Mouse (Mus musculus) lung, adult 2 months (tissue): ENCODE measurements around the gene Prom1. TPM values are rescaled to one million over a fixed set of nuclear protein-coding genes. Genes with fewer than 3 reads are reported as not detected.
"Not testable (repeated sequence)": the region's sequence is repeated elsewhere in the genome, so short reads cannot be mapped to it uniquely, and the experiment has no call there.

Experiments
- DNase-seq: peaks from one replicate; pipeline ENCODE4 v3.0.0; 2022
- H3K4me1 ChIP-seq: fragments of 200-500 bp; 2 replicates; pipeline ENCODE4 v1.6.1; 2011; ENCODE audit warnings: low read length; ENCODE audit not compliant: control insufficient read depth, insufficient read depth
- H3K4me3 ChIP-seq: fragments of 200-500 bp; replicated peaks from 2 replicates; pipeline ENCODE3; 2011; ENCODE audit warnings: low read depth, mild to moderate bottlenecking, control low read depth, low read length; ENCODE audit errors: extremely low read depth
- CTCF ChIP-seq: fragments of 200-500 bp; IDR thresholded peaks from 2 replicates; pipeline ENCODE4 v1.5.1; 2011; ENCODE audit warnings: mild to moderate bottlenecking, low read length, control low read depth; ENCODE audit not compliant: insufficient read depth
- POLR2A ChIP-seq: fragments of 200-500 bp; IDR thresholded peaks from 2 replicates; pipeline ENCODE4 v1.6.1; 2011; ENCODE audit warnings: low read depth, mild to moderate bottlenecking, control low read depth, low read length, borderline replicate concordance; ENCODE audit errors: extremely low read depth
- WGBS: fragments of 180-500 bp; shearing (Covaris S2); methylation state at CpG from one replicate; pipeline ENCODE4 v1.1.7; 2018; 5-methylcytosine and 5-hydroxymethylcytosine counted together
- polyA plus RNA-seq: library from polyadenylated mRNA; depleted of rRNA; stranded (reverse); fragments of >200 nt; gene quantifications from 2 replicates; pipeline ENCODE4 v1.2.3, GENCODE M21; 2012; rRNA removed

Prom1 gene
- polyA plus RNA-seq = 4.6 and 7.4 TPM in 2 replicates

DNA sequence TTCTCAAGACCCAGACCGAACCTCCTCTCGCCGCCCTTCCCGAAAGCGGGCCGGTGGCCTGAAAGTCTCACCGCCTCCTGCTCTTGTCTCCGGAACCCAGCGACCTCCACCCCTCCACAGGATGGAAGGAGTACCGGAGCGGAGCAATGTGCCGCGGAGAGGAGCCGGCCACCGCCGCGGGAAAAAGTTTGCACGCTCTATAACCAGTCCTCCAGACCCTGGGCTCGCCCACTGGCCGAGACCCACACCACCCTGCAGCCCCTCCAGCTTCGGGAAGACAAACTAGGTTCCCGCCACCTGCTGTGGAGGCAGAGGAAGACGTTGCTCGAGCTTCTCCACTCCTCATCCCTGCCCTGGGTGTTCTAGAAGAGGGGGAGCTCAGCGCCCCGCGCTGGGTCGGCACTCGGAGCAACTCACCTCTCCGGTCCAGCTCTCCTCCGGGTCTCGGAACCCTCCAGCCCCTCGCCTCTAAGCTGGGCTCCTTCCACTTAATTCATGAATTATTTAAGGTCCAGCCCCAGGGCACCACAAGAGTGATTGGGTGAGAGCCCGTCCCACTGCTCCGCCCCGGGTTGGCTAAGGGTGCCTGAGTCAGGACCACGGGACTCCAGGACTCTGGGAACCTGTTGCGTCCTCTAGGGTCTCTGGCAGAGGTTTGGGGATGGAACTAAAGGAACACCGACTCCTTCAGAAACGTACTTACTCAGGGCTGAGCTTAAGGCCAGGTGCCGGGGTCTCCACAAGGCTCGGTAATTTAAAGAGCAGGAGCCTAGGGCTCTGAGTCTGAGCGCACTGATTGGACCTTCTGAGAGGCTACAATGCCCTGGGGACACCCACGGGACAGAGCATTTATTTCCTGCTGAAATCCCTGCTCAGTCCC, at the start of gene Prom1:
Prom1 (minus strand) TSS at position 802 of the 880 bp plus-strand sequence.
- Histone ChIP-seq H3K4me3 (peak within 1 kb of the TSS; percentile 40), H3K4me1 (no peaks in the 10 kb centered on the region)
- peak; percentile 25 for DNase-seq
- WGBS = 7% methylated on average over 44 of the region's 44 CpGs
- TF ChIP-seq POLR2A = no peak
- no peak for TF ChIP-seq CTCF

- WGBS = 72% methylated on average over 3 of the region's 3 CpGs
- H3K4me1 ChIP-seq = peaks cover 11% of the 10 kb centered on the region
- TF ChIP-seq POLR2A = no peak
- TF ChIP-seq CTCF = no peak
- DNase-seq = no peak
- H3K4me3 ChIP-seq = no peak overlapping the region
These were observed 45.9 kb upstream of the Prom1 start for GRCm38 (mm10) chr5:44147732-44148131.

- no peak overlapping the region for H3K4me3 ChIP-seq
- H3K4me1 ChIP-seq = peaks cover 11% of the 10 kb centered on the region
- DNase-seq = no peak
- no peak for TF ChIP-seq CTCF
- TF ChIP-seq POLR2A = no peak
- 41% methylated on average over 6 of the region's 6 CpGs for WGBS
These were observed 44.9 kb upstream of the Prom1 start for GRCm38 (mm10) chr5:44146437-44147332.

GRCm38 (mm10) chr5:44143467-44144235, 41.8 kb upstream of the Prom1 start:
- no peak for DNase-seq
- TF ChIP-seq POLR2A (no peak), CTCF (no peak)
- Histone ChIP-seq H3K4me1 (peaks cover 11% of the 10 kb centered on the region), H3K4me3 (no peak overlapping the region)
- WGBS = 72% methylated on average over 8 of the region's 8 CpGs

DNA sequence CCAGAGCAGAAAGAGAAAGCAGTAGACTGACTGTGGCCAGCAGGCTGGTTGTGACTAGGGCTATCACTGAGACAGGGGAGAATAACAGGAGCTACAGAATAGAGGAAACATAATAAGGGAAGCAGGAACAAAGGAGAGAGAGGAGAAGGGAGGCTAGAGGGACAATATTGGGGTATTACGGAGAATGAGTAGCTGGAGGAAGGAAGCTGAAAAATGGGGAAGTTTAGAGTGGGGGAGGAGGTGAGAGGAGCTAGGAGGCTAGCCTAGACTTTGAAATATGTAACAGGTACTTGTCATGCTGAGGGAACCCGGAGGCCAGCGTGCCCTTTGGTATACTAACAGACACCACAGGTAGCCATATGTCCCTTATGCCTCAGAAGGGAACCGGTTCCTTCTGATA, 25.7 kb upstream of the Prom1 start:
- no peak overlapping the region for H3K4me3 ChIP-seq
- no peak for TF ChIP-seq POLR2A
- TF ChIP-seq CTCF = no peak
- H3K4me1 ChIP-seq = no peaks in the 10 kb centered on the region
- WGBS = 72% methylated on average over 4 of the region's 4 CpGs
- DNase-seq = no peak

DNA sequence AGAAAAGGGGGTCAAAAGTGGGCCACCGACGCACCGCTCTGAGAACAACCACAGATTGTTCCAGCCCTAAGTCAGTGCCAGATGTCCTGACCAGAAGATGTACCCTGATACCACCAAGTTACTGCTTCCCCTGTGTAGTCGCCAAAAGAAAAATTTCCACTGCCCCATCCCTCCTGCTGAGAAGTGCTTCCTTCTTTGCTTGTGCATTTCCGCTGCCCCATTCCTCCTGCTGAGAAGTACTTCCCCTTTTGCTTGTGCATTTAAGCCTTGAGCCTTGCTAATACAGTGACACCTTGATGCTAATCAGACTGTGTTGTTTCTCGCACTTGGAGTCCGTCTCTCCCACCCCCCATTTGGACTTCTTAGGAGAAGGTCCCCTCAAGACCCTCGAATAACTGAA, 24.7 kb upstream of the Prom1 start:
- not testable (repeated sequence) for H3K4me3 ChIP-seq, DNase-seq, H3K4me1 ChIP-seq
- WGBS = 94% methylated on average over 8 of the region's 8 CpGs

DNA sequence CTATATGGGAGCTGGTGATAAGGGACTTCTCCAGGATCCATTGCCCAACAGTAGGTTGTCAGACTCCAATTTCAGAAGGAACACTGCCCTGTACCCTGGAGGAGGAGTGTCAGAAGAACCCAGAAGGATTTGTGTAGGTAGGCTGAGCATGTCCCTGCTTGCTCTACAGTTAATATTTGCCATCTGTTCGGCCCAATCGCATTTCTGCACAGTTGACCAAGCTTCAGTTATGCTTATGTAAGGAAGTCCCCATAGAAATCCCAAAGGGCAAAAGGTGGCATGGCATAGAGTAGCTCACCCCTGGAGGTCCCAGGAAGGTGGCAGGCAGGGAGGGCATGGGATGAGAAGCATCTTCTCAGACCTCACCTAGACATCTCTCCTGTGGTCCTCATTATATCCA, 19.6 kb upstream of the Prom1 start:
- WGBS = 87% methylated on average over 2 of the region's 2 CpGs
- DNase-seq = no peak
- H3K4me3 ChIP-seq = no peak overlapping the region
- TF ChIP-seq CTCF (no peak), POLR2A (no peak)
- no peaks in the 10 kb centered on the region for H3K4me1 ChIP-seq

- H3K4me1 ChIP-seq = no peaks in the 10 kb centered on the region
- H3K4me3 ChIP-seq = no peak overlapping the region
- DNase-seq = no peak
- no peak for TF ChIP-seq CTCF
- no peak for TF ChIP-seq POLR2A
- 82% methylated on average over 2 of the region's 2 CpGs for WGBS
These were observed 11.3 kb upstream of the Prom1 start for GRCm38 (mm10) chr5:44113138-44113537.

DNA sequence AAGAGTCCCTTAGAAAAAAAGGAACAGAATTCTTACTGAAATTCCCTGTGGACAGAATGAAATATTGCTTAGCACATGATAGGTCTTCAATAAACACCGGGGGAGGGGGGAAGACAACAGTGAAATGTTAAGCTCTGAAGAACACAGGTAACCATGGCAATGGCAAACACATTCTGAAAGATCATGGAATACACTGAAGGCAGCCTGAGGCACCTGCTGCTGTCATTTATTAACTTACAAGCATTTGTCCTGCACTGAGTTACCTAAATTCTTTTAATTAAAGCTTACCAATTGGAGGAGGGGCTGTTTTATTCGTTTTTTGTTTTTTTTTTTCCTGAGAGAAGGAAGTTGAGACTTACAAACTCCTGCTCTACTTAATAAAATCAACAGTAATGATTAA, 7.3 kb upstream of the Prom1 start:
- TF ChIP-seq POLR2A (no peak), CTCF (no peak)
- Histone ChIP-seq H3K4me1 (no peaks in the 10 kb centered on the region), H3K4me3 (no peak overlapping the region)
- 64% methylated on average over 2 of the region's 2 CpGs for WGBS
- no peak for DNase-seq
